Mouse (Mus musculus): ENCODE results near the gene Mylk3. TPM values are rescaled to one million over a fixed set of nuclear protein-coding genes. Genes with fewer than 3 reads are reported as not detected.

Gene Mylk3
- polyA plus RNA-seq (2015; fragmentation: Nextera tagmentation; extraction: Ambion mirVana), result 17.8 and 19.9 TPM in 2 replicates

GRCm38 (mm10) chr8:85386205-85386604 is at the start of gene Mylk3:
Mylk3 (minus strand) TSS chr8:85386345.
- Histone ChIP-seq H3K36me3 (ENCODE audit: control insufficient read depth, insufficient read depth, low read length) (no peaks in the 10 kb centered on the region), H3K4me2 (ENCODE audit: low read depth, low read length) (no peak within 1 kb of the TSS), H3K4me3 (ENCODE audit: low read length) (no peak within 1 kb of the TSS), H3K9me3 (ENCODE audit: control insufficient read depth, low read length) (no peaks in the 10 kb centered on the region), H3K4me1 (ENCODE audit: control insufficient read depth, insufficient read depth, low read length) (peaks cover 2% of the 10 kb centered on the region), H3K27ac (ENCODE audit: low read length) (no peak within 1 kb of the TSS), H3K9ac (ENCODE audit: low read depth, low read length) (no peak within 1 kb of the TSS), H3K27me3 (replicated peaks; ENCODE audit: control insufficient read depth, insufficient read depth, low read length) (no peaks in the 10 kb centered on the region)
- ATAC-seq, result no peak
- WGBS, result 70% methylated on average over 6 of the region's 6 CpGs

GRCm38 (mm10) chr8:85435736-85436135 is 49.6 kb upstream of the Mylk3 start:
- no peaks in the 10 kb centered on the region for H3K9me3 ChIP-seq (ENCODE audit: control insufficient read depth, low read length)

GRCm38 (mm10) chr8:85434817-85435216 is 48.7 kb upstream of the Mylk3 start:
- ATAC-seq, result no peak
- H3K4me2 ChIP-seq (ENCODE audit: low read depth, low read length), result no peak overlapping the region
- H3K4me3 ChIP-seq (ENCODE audit: low read length), result no peak overlapping the region
- H3K9ac ChIP-seq (ENCODE audit: low read depth, low read length), result no peak overlapping the region
- peaks cover 17% of the 10 kb centered on the region for H3K4me1 ChIP-seq (ENCODE audit: control insufficient read depth, insufficient read depth, low read length)
- no peak overlapping the region for H3K27ac ChIP-seq (ENCODE audit: low read length)
- H3K27me3 ChIP-seq (replicated peaks; ENCODE audit: control insufficient read depth, insufficient read depth, low read length), result no peaks in the 10 kb centered on the region
- 83% methylated on average over 12 of the region's 12 CpGs for WGBS
- H3K36me3 ChIP-seq (ENCODE audit: control insufficient read depth, insufficient read depth, low read length), result no peaks in the 10 kb centered on the region
- no peaks in the 10 kb centered on the region for H3K9me3 ChIP-seq (ENCODE audit: control insufficient read depth, low read length)

More at GRCm38 (mm10) chr8:85435736-85436135, 49.6 kb upstream of the Mylk3 start:
- Histone ChIP-seq H3K4me1 (ENCODE audit: control insufficient read depth, insufficient read depth, low read length) (peaks cover 14% of the 10 kb centered on the region), H3K4me2 (ENCODE audit: low read depth, low read length) (no peak overlapping the region), H3K9ac (ENCODE audit: low read depth, low read length) (no peak overlapping the region), H3K4me3 (ENCODE audit: low read length) (no peak overlapping the region), H3K27me3 (replicated peaks; ENCODE audit: control insufficient read depth, insufficient read depth, low read length) (no peaks in the 10 kb centered on the region), H3K36me3 (ENCODE audit: control insufficient read depth, insufficient read depth, low read length) (no peaks in the 10 kb centered on the region), H3K27ac (ENCODE audit: low read length) (no peak overlapping the region)
- 49% methylated on average over 5 of the region's 5 CpGs for whole genome bisulfite sequencing
- ATAC-seq, result no peak

GRCm38 (mm10) chr8:85433017-85433393 is 46.9 kb upstream of the Mylk3 start:
- H3K36me3 ChIP-seq (ENCODE audit: control insufficient read depth, insufficient read depth, low read length), result no peaks in the 10 kb centered on the region
- no peak overlapping the region for H3K27ac ChIP-seq (ENCODE audit: low read length)
- peak; percentile 47 for ATAC-seq
- WGBS, result 3% methylated on average over 6 of the region's 6 CpGs
- H3K27me3 ChIP-seq (replicated peaks; ENCODE audit: control insufficient read depth, insufficient read depth, low read length), result no peaks in the 10 kb centered on the region
- peak overlapping the region; percentile 47 for H3K4me2 ChIP-seq (ENCODE audit: low read depth, low read length)
- H3K4me1 ChIP-seq (ENCODE audit: control insufficient read depth, insufficient read depth, low read length), result peaks cover 26% of the 10 kb centered on the region
- 0 out of 2 replicates have a peak overlapping the region, but pooled peaks have one; percentile 34 for H3K9ac ChIP-seq (ENCODE audit: low read depth, low read length)
- no peaks in the 10 kb centered on the region for H3K9me3 ChIP-seq (ENCODE audit: control insufficient read depth, low read length)
- H3K4me3 ChIP-seq (ENCODE audit: low read length), result peak overlapping the region; percentile 78

GRCm38 (mm10) chr8:85432168-85433016 is 46.2 kb upstream of the Mylk3 start, which contains the start of gene 4921524J17Rik:
4921524J17Rik (minus strand) TSS chr8:85432833.
- Histone ChIP-seq H3K4me1 (ENCODE audit: control insufficient read depth, insufficient read depth, low read length) (peaks cover 26% of the 10 kb centered on the region), H3K4me3 (ENCODE audit: low read length) (peak within 1 kb of the TSS; percentile 78), H3K9ac (ENCODE audit: low read depth, low read length) (peak within 1 kb of the TSS; percentile 90), H3K36me3 (ENCODE audit: control insufficient read depth, insufficient read depth, low read length) (no peaks in the 10 kb centered on the region), H3K27me3 (replicated peaks; ENCODE audit: control insufficient read depth, insufficient read depth, low read length) (no peaks in the 10 kb centered on the region), H3K27ac (ENCODE audit: low read length) (peak within 1 kb of the TSS; percentile 96), H3K4me2 (ENCODE audit: low read depth, low read length) (peak within 1 kb of the TSS; percentile 47), H3K9me3 (ENCODE audit: control insufficient read depth, low read length) (no peaks in the 10 kb centered on the region)
- WGBS, result under 1% methylated on average over 83 of the region's 85 CpGs
- peak; percentile 99 for ATAC-seq

GRCm38 (mm10) chr8:85431281-85432167 is 45.4 kb upstream of the Mylk3 start:
- WGBS, result 11% methylated on average over 10 of the region's 10 CpGs
- H3K27ac ChIP-seq (ENCODE audit: low read length), result no peak overlapping the region

GRCm38 (mm10) chr8:85430801-85431200 is 44.7 kb upstream of the Mylk3 start:
- H3K9ac ChIP-seq (ENCODE audit: low read depth, low read length), result 0 out of 2 replicates have a peak overlapping the region, but pooled peaks have one; percentile 11
- H3K36me3 ChIP-seq (ENCODE audit: control insufficient read depth, insufficient read depth, low read length), result no peaks in the 10 kb centered on the region
- WGBS, result 19% methylated on average over 3 of the region's 3 CpGs
- peak overlapping the region; percentile 78 for H3K4me3 ChIP-seq (ENCODE audit: low read length)
- no peaks in the 10 kb centered on the region for H3K27me3 ChIP-seq (replicated peaks; ENCODE audit: control insufficient read depth, insufficient read depth, low read length)
- H3K27ac ChIP-seq (ENCODE audit: low read length), result peak overlapping the region; percentile 54
- no peak for ATAC-seq
- no peaks in the 10 kb centered on the region for H3K9me3 ChIP-seq (ENCODE audit: control insufficient read depth, low read length)
- peaks cover 26% of the 10 kb centered on the region for H3K4me1 ChIP-seq (ENCODE audit: control insufficient read depth, insufficient read depth, low read length)
- H3K4me2 ChIP-seq (ENCODE audit: low read depth, low read length), result peak overlapping the region; percentile 47

More at GRCm38 (mm10) chr8:85431281-85432167, 45.4 kb upstream of the Mylk3 start:
- H3K4me2 ChIP-seq (ENCODE audit: low read depth, low read length), result peak overlapping the region; percentile 47
- H3K4me1 ChIP-seq (ENCODE audit: control insufficient read depth, insufficient read depth, low read length), result peaks cover 26% of the 10 kb centered on the region
- no peak for ATAC-seq
- H3K4me3 ChIP-seq (ENCODE audit: low read length), result peak overlapping the region; percentile 78
- peak overlapping the region; percentile 90; the same call in 1 of the 2 replicates for H3K9ac ChIP-seq (ENCODE audit: low read depth, low read length)
- no peaks in the 10 kb centered on the region for H3K27me3 ChIP-seq (replicated peaks; ENCODE audit: control insufficient read depth, insufficient read depth, low read length)
- no peaks in the 10 kb centered on the region for H3K9me3 ChIP-seq (ENCODE audit: control insufficient read depth, low read length)
- no peaks in the 10 kb centered on the region for H3K36me3 ChIP-seq (ENCODE audit: control insufficient read depth, insufficient read depth, low read length)

- Histone ChIP-seq H3K4me3 (ENCODE audit: low read length) (no peak overlapping the region), H3K4me1 (ENCODE audit: control insufficient read depth, insufficient read depth, low read length) (peaks cover 30% of the 10 kb centered on the region), H3K27me3 (replicated peaks; ENCODE audit: control insufficient read depth, insufficient read depth, low read length) (no peaks in the 10 kb centered on the region), H3K9ac (ENCODE audit: low read depth, low read length) (no peak overlapping the region), H3K36me3 (ENCODE audit: control insufficient read depth, insufficient read depth, low read length) (no peaks in the 10 kb centered on the region), H3K4me2 (ENCODE audit: low read depth, low read length) (no peak overlapping the region), H3K9me3 (ENCODE audit: control insufficient read depth, low read length) (no peaks in the 10 kb centered on the region), H3K27ac (ENCODE audit: low read length) (no peak overlapping the region)
- WGBS, result 23% methylated on average over 4 of the region's 4 CpGs
- no peak for ATAC-seq
Observed at GRCm38 (mm10) chr8:85429219-85429618, 43.1 kb upstream of the Mylk3 start.

- no peak overlapping the region for H3K4me3 ChIP-seq (ENCODE audit: low read length)
- 46% methylated on average over 4 of the region's 4 CpGs for WGBS
- no peak for ATAC-seq
- H3K9ac ChIP-seq (ENCODE audit: low read depth, low read length), result no peak overlapping the region
- peaks cover 21% of the 10 kb centered on the region for H3K4me1 ChIP-seq (ENCODE audit: control insufficient read depth, insufficient read depth, low read length)
- no peak overlapping the region for H3K27ac ChIP-seq (ENCODE audit: low read length)
- no peak overlapping the region for H3K4me2 ChIP-seq (ENCODE audit: low read depth, low read length)
- no peaks in the 10 kb centered on the region for H3K9me3 ChIP-seq (ENCODE audit: control insufficient read depth, low read length)
- H3K36me3 ChIP-seq (ENCODE audit: control insufficient read depth, insufficient read depth, low read length), result no peaks in the 10 kb centered on the region
- no peaks in the 10 kb centered on the region for H3K27me3 ChIP-seq (replicated peaks; ENCODE audit: control insufficient read depth, insufficient read depth, low read length)
Observed at GRCm38 (mm10) chr8:85427026-85427425, 40.9 kb upstream of the Mylk3 start.
